Mouse (Mus musculus): ENCODE measurements around the gene Tmem204. TPM values are rescaled to one million over a fixed set of nuclear protein-coding genes. Genes with fewer than 3 reads are reported as not detected.

Gene Tmem204
- polyA plus RNA-seq, 1 experiment from 2014 or later: 13.7 TPM

GRCm38 (mm10) chr17:25047143-25047542, 36.2 kb downstream of the Tmem204 start:
- Histone ChIP-seq H3K27ac (no peak overlapping the region), H3K4me3 (no peak overlapping the region), H3K36me3 (peaks cover 69% of the 10 kb centered on the region), H3K4me1 (replicated peaks) (no peaks in the 10 kb centered on the region), H3K9me3 (no peaks in the 10 kb centered on the region), H3K27me3 (ENCODE audit: insufficient read depth, poor library complexity, severe bottlenecking) (no peaks in the 10 kb centered on the region)
- WGBS: 89% methylated on average over 6 of the region's 6 CpGs
- DNase-seq (ENCODE audit: low spot score): no peak

- 93% methylated on average over 4 of the region's 4 CpGs for WGBS
- H3K27me3 ChIP-seq (ENCODE audit: insufficient read depth, poor library complexity, severe bottlenecking): no peaks in the 10 kb centered on the region
- DNase-seq (ENCODE audit: low spot score): no peak
- no peaks in the 10 kb centered on the region for H3K9me3 ChIP-seq
- no peaks in the 10 kb centered on the region for H3K4me1 ChIP-seq (replicated peaks)
- no peak overlapping the region for H3K27ac ChIP-seq
- peaks cover 68% of the 10 kb centered on the region for H3K36me3 ChIP-seq
- no peak overlapping the region for H3K4me3 ChIP-seq
These were observed 38.1 kb downstream of the Tmem204 start for GRCm38 (mm10) chr17:25045281-25045680.

- H3K9me3 ChIP-seq: no peaks in the 10 kb centered on the region
- DNase-seq (ENCODE audit: low spot score): no peak
- 73% methylated on average over 7 of the region's 7 CpGs for WGBS
- no peak overlapping the region for H3K27ac ChIP-seq
- H3K36me3 ChIP-seq: peaks cover 67% of the 10 kb centered on the region
- H3K4me1 ChIP-seq (replicated peaks): no peaks in the 10 kb centered on the region
- no peak overlapping the region for H3K4me3 ChIP-seq
- no peaks in the 10 kb centered on the region for H3K27me3 ChIP-seq (ENCODE audit: insufficient read depth, poor library complexity, severe bottlenecking)
These were observed 38.5 kb downstream of the Tmem204 start for GRCm38 (mm10) chr17:25044879-25045278.

GRCm38 (mm10) chr17:25036183-25036582, 47.2 kb downstream of the Tmem204 start:
- DNase-seq (ENCODE audit: low spot score): no peak
- WGBS: 66% methylated on average over 4 of the region's 4 CpGs
- H3K36me3 ChIP-seq: peaks cover 81% of the 10 kb centered on the region
- no peak overlapping the region for H3K4me3 ChIP-seq
- H3K9me3 ChIP-seq: no peaks in the 10 kb centered on the region
- no peaks in the 10 kb centered on the region for H3K27me3 ChIP-seq (ENCODE audit: insufficient read depth, poor library complexity, severe bottlenecking)
- no peak overlapping the region for H3K27ac ChIP-seq
- H3K4me1 ChIP-seq (replicated peaks): no peaks in the 10 kb centered on the region

GRCm38 (mm10) chr17:25016292-25017132, 66.9 kb downstream of the Tmem204 start:
- WGBS: under 1% methylated on average over 55 of the region's 55 CpGs
- Histone ChIP-seq H3K27ac (peak overlapping the region; percentile 98), H3K9me3 (no peaks in the 10 kb centered on the region), H3K4me3 (peak overlapping the region; percentile 90), H3K27me3 (ENCODE audit: insufficient read depth, poor library complexity, severe bottlenecking) (no peaks in the 10 kb centered on the region), H3K36me3 (peaks cover 39% of the 10 kb centered on the region), H3K4me1 (replicated peaks) (peaks cover 21% of the 10 kb centered on the region)
- DNase-seq (ENCODE audit: low spot score): peak; percentile 76

- WGBS: under 1% methylated on average over 62 of the region's 62 CpGs
These were observed 67.6 kb downstream of the Tmem204 start, which contains the start of the genes Cramp1l and Ift140 for GRCm38 (mm10) chr17:25015655-25016291. TSS of gene Cramp1l (minus strand) at chr17:25015788. TSS of gene Ift140 (plus strand) at chr17:25016085.

GRCm38 (mm10) chr17:25014841-25015570, 68.4 kb downstream of the Tmem204 start:
- Histone ChIP-seq H3K27me3 (ENCODE audit: insufficient read depth, poor library complexity, severe bottlenecking) (no peaks in the 10 kb centered on the region), H3K36me3 (peaks cover 44% of the 10 kb centered on the region), H3K27ac (peak overlapping the region; percentile 98), H3K9me3 (no peaks in the 10 kb centered on the region), H3K4me1 (replicated peaks) (peaks cover 21% of the 10 kb centered on the region), H3K4me3 (peak overlapping the region; percentile 90)
- WGBS: under 1% methylated on average over 39 of the region's 39 CpGs
- DNase-seq (ENCODE audit: low spot score): peak; percentile 42

More at GRCm38 (mm10) chr17:25015655-25016291, 67.6 kb downstream of the Tmem204 start, which contains the start of the genes Cramp1l and Ift140:
- no peaks in the 10 kb centered on the region for H3K27me3 ChIP-seq (ENCODE audit: insufficient read depth, poor library complexity, severe bottlenecking)
- peak within 1 kb of the TSS; percentile 90 for H3K4me3 ChIP-seq
- H3K4me1 ChIP-seq (replicated peaks): peaks cover 21% of the 10 kb centered on the region
- H3K27ac ChIP-seq: peak within 1 kb of the TSS; percentile 98
- DNase-seq (ENCODE audit: low spot score): peak; percentile 99
- H3K36me3 ChIP-seq: peaks cover 43% of the 10 kb centered on the region
- no peaks in the 10 kb centered on the region for H3K9me3 ChIP-seq

- H3K4me3 ChIP-seq: peak overlapping the region; percentile 90
- peak overlapping the region; percentile 98 for H3K27ac ChIP-seq
- WGBS: under 1% methylated on average over 81 of the region's 81 CpGs
- peaks cover 21% of the 10 kb centered on the region for H3K4me1 ChIP-seq (replicated peaks)
- peaks cover 45% of the 10 kb centered on the region for H3K36me3 ChIP-seq
- H3K27me3 ChIP-seq (ENCODE audit: insufficient read depth, poor library complexity, severe bottlenecking): no peaks in the 10 kb centered on the region
- H3K9me3 ChIP-seq: no peaks in the 10 kb centered on the region
- DNase-seq (ENCODE audit: low spot score): peak; percentile 60
These were observed 69.5 kb downstream of the Tmem204 start for GRCm38 (mm10) chr17:25013606-25014501.

Other genes starting within 250 kb of the Tmem204 start
- gene Hagh, start 243.4 kb downstream of the Tmem204 start, polyA plus RNA-seq (2016; fragmentation: Nextera tagmentation; extraction: Ambion mirVana): 30.7 and 34.3 TPM in 2 replicates
- 18.4 and 20.7 TPM in 2 replicates for gene Fahd1, start 233.2 kb downstream of the Tmem204 start, polyA plus RNA-seq (2016; fragmentation: Nextera tagmentation; extraction: Ambion mirVana)
- 0.58 and 0.65 TPM in 2 replicates for gene Igfals, start 217.6 kb downstream of the Tmem204 start, polyA plus RNA-seq (2016; fragmentation: Nextera tagmentation; extraction: Ambion mirVana)
- 90.0 and 95.5 TPM in 2 replicates for gene Nubp2, start 197.2 kb downstream of the Tmem204 start, polyA plus RNA-seq (2016; fragmentation: Nextera tagmentation; extraction: Ambion mirVana)
- gene Spsb3, start 196.9 kb downstream of the Tmem204 start, polyA plus RNA-seq (2016; fragmentation: Nextera tagmentation; extraction: Ambion mirVana): 48.9 and 53.4 TPM in 2 replicates
- 30.8 and 36.3 TPM in 2 replicates for gene Eme2, start 188.5 kb downstream of the Tmem204 start, polyA plus RNA-seq (2016; fragmentation: Nextera tagmentation; extraction: Ambion mirVana)
- gene Mrps34, start 188.5 kb downstream of the Tmem204 start, polyA plus RNA-seq (2016; fragmentation: Nextera tagmentation; extraction: Ambion mirVana): 96.7 and 102 TPM in 2 replicates
- 44.7 and 46.5 TPM in 2 replicates for gene Nme3, start 187.1 kb downstream of the Tmem204 start, polyA plus RNA-seq (2016; fragmentation: Nextera tagmentation; extraction: Ambion mirVana)
- gene Mapk8ip3, start 146.6 kb downstream of the Tmem204 start, polyA plus RNA-seq (2016; fragmentation: Nextera tagmentation; extraction: Ambion mirVana): 51.4 and 61.7 TPM in 2 replicates
- gene Jpt2, start 122.9 kb downstream of the Tmem204 start, polyA plus RNA-seq (2016; fragmentation: Nextera tagmentation; extraction: Ambion mirVana): 358 and 426 TPM in 2 replicates
- gene Cramp1l, start 67.8 kb downstream of the Tmem204 start, polyA plus RNA-seq (2016; fragmentation: Nextera tagmentation; extraction: Ambion mirVana): 7.9 and 9.1 TPM in 2 replicates
- gene Ift140, start 67.5 kb downstream of the Tmem204 start, polyA plus RNA-seq (2016; fragmentation: Nextera tagmentation; extraction: Ambion mirVana): 25.1 and 31.7 TPM in 2 replicates
- gene Telo2, start 32.4 kb upstream of the Tmem204 start, polyA plus RNA-seq (2016; fragmentation: Nextera tagmentation; extraction: Ambion mirVana): 49.9 and 52.3 TPM in 2 replicates
- not detected in 2 replicates for gene Ptx4, start 37.2 kb upstream of the Tmem204 start, polyA plus RNA-seq (2016; fragmentation: Nextera tagmentation; extraction: Ambion mirVana)
- 23.5 and 24.7 TPM in 2 replicates for gene Clcn7, start 49.8 kb upstream of the Tmem204 start, polyA plus RNA-seq (2016; fragmentation: Nextera tagmentation; extraction: Ambion mirVana)
- gene Ccdc154, start 78.9 kb upstream of the Tmem204 start, polyA plus RNA-seq (2016; fragmentation: Nextera tagmentation; extraction: Ambion mirVana): not detected in 2 replicates
- gene Gm38655, start 91.9 kb upstream of the Tmem204 start, polyA plus RNA-seq (2016; fragmentation: Nextera tagmentation; extraction: Ambion mirVana): not detected in 2 replicates
- gene BC003965, start 101.0 kb upstream of the Tmem204 start, polyA plus RNA-seq (2016; fragmentation: Nextera tagmentation; extraction: Ambion mirVana): 35.6 and 36.3 TPM in 2 replicates
- gene Unkl, start 104.8 kb upstream of the Tmem204 start, polyA plus RNA-seq (2016; fragmentation: Nextera tagmentation; extraction: Ambion mirVana): 8.5 and 8.6 TPM in 2 replicates
- 63.3 and 73.2 TPM in 2 replicates for gene Gnptg, start 156.5 kb upstream of the Tmem204 start, polyA plus RNA-seq (2016; fragmentation: Nextera tagmentation; extraction: Ambion mirVana)
- 76.9 and 86.4 TPM in 2 replicates for gene Tsr3, start 156.6 kb upstream of the Tmem204 start, polyA plus RNA-seq (2016; fragmentation: Nextera tagmentation; extraction: Ambion mirVana)
- 2.3 and 3.5 TPM in 2 replicates for gene Baiap3, start 172.8 kb upstream of the Tmem204 start, polyA plus RNA-seq (2016; fragmentation: Nextera tagmentation; extraction: Ambion mirVana)
- gene Ube2i, start 191.0 kb upstream of the Tmem204 start, polyA plus RNA-seq (2016; fragmentation: Nextera tagmentation; extraction: Ambion mirVana): 862 and 894 TPM in 2 replicates
- gene Prss34, start 214.8 kb upstream of the Tmem204 start, polyA plus RNA-seq (2016; fragmentation: Nextera tagmentation; extraction: Ambion mirVana): not detected in 2 replicates
- gene Prss28, start 225.1 kb upstream of the Tmem204 start, polyA plus RNA-seq (2016; fragmentation: Nextera tagmentation; extraction: Ambion mirVana): not detected in 2 replicates
- not detected in 2 replicates for gene Prss29, start 235.1 kb upstream of the Tmem204 start, polyA plus RNA-seq (2016; fragmentation: Nextera tagmentation; extraction: Ambion mirVana)

All from hindbrain, embryonic 10.5 days (tissue).